Mouse (Mus musculus): ENCODE measurements around the gene Cd109.

GRCm38 (mm10) chr9:78614201-78614600 lies 1.1 kb upstream of the Cd109 start:
- TF ChIP-seq FLI1 (IDR thresholded peaks at IDR 0.05; ENCODE audit: low read length) = no peak
- TF ChIP-seq GATA1 (IDR thresholded peaks at IDR 0.05; ENCODE audit: borderline replicate concordance, low read length) = no peak

All from megakaryocyte, embryonic 14.5 days (primary cell).